Mouse (Mus musculus) urinary bladder, postnatal 25 days (tissue): ENCODE results near the gene Boc.
"Not testable (repeated sequence)": the region's sequence is repeated elsewhere in the genome, so short reads cannot be mapped to it uniquely, and the experiment has no call there.

Source experiments
- DNase-seq: peaks from one replicate; pipeline ENCODE4 v3.0.0; 2022; ENCODE audit warnings: low spot score

Boc gene

GRCm38 (mm10) chr16:44491051-44491450 is 67.6 kb downstream of the Boc start:
- no peak for DNase-seq

GRCm38 (mm10) chr16:44487194-44487593 is 71.5 kb downstream of the Boc start:
- no peak for DNase-seq

GRCm38 (mm10) chr16:44486612-44487011 is 72.1 kb downstream of the Boc start:
- DNase-seq, result no peak

GRCm38 (mm10) chr16:44485691-44486090 is 73.0 kb downstream of the Boc start:
- DNase-seq, result no peak

GRCm38 (mm10) chr16:44484831-44485230 is 73.9 kb downstream of the Boc start:
- no peak for DNase-seq

DNA sequence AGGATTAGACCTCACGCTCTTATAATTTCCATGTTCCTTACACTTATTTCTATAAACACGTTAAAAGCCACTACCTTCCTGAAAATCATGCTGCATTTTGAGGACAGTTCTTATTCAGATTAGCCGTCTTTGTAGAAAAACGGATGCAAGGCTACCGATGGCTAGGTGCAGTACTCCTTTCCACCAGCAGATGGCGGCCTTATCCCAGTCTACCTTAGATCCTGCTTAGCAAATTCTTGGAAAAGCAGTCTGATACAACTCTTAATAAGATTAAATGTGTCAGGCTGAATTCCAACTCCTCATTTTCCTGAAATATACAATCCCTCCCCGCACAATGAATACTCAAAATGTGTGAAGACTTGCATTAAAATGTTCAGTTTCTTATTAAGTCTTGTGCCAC is 74.6 kb downstream of the Boc start:
- peak; percentile 81 for DNase-seq

DNA sequence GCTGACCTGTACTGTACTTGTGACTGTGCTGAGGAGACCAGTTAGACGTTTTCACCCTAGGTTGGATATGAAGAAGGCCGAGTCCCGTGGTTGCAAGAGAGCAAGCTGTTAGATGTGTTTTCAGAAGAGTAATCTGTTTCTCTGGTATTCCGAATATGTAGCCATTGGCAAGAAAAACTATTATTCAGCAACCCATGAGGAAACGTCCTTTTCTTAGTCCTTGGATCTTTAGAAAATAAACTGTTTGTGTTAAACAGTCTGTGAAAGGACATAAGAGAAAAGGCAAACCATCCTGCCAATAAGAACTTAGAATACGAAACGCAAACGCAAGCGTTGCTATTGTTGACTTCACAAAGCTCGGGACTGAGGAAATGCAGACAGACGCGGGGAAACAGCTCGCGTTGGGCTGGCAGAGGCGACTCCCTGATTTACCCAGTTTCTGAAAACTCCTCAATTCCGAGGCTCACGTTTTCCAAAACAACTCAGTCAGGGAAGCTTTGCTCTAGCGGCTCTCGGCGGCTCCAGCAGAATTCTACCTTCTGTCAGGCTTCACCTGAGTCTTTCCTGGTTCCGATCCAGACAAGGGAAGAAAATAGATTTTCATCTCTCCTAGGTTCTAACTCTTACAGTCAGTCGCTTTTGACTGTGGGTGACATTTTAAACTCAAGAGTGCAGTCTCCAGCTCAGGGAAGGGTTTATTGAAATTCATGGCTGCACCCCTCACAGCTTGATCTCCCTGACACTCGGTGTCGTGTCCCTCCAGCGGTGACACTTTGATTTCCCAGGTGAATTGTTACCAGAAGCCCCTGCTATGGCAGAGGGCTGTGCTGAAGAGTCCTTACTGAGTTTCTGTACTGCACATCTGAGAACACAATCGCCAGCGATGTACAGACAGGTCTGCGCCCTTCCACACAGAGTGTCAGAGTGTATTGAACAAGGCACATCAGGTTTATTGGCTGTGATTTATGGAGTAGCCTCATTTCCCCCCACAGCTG is 76.8 kb downstream of the Boc start:
- no peak for DNase-seq

DNA sequence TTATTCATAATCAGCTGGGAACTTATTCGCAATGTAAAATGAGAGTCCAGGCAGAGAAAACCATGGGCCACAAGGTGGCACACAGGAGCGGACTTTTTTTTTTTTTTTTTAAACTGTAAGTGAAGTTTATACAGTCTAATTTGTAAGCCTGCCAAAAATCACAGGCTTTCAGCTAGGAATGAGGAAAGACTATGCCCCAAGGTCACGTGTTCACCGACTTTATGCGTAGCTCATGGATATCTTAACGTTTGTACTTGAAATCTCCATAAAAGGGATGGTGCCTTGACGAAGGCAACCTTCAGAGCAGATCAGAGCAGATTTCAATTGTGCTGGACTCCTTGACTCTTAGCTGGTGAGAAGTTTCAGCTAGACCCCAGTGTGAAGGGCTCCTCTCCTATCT is 78.1 kb downstream of the Boc start:
- no peak for DNase-seq

- no peak for DNase-seq
These were observed 78.8 kb downstream of the Boc start for GRCm38 (mm10) chr16:44479852-44480251.

GRCm38 (mm10) chr16:44478767-44479166 is 79.9 kb downstream of the Boc start:
- DNase-seq, result no peak

DNA sequence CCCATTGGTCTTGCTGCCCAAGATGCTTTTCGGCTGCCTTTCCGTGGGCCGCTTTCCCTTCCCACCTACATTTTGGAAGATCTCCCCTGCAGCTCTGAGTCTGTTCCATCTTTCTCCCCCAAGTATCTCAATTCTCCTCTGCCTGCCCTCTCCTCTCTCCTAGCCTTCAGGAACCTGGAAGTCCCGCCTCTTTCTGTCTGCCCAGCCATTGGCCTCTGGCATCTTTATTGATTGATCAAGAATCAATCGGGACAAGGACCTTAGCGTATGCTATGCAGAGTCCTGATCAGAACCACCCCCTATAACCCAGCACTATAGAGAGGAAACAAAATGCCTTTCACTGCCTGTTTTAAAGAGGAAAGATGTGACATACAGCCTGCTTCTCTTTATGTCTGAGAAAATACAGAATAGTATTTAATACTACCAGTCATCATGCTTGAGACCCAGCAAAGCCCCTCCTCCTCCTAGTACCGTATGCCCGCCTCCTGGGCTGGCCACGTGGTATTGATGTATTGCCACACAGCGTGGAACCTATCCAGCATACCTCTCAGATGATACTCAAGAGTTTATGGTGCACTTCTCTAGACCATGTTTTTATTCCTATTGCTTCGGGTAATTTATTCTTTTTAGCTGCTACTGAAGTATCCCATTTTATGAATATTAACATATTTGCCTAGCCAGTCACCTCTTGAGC is 82.9 kb downstream of the Boc start:
- DNase-seq, result no peak

DNA sequence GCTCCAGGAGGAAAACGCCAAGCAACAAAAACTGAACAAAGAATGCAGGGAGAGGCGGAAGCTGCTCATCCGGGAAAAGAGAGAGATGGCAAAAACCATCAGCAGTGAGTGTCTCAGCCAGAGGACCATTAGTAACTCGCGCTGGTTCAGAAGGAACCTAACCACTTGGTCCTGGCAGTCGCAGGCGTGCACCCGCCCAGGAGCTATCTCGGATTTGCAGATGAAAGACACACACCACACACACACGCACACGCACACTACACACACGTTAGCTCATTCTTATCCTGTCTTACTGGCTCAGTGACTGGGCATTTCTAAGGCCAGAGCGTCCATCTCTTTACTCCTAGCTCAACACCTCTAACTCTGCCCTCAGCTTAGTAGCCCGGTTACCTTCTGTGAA is 83.4 kb downstream of the Boc start:
- no peak for DNase-seq

GRCm38 (mm10) chr16:44460922-44461321 is 97.8 kb downstream of the Boc start:
- DNase-seq, result no peak

GRCm38 (mm10) chr16:44458826-44459225 is 99.9 kb downstream of the Boc start:
- no peak for DNase-seq

GRCm38 (mm10) chr16:44457858-44458257 is 100.8 kb downstream of the Boc start:
- no peak for DNase-seq

DNA sequence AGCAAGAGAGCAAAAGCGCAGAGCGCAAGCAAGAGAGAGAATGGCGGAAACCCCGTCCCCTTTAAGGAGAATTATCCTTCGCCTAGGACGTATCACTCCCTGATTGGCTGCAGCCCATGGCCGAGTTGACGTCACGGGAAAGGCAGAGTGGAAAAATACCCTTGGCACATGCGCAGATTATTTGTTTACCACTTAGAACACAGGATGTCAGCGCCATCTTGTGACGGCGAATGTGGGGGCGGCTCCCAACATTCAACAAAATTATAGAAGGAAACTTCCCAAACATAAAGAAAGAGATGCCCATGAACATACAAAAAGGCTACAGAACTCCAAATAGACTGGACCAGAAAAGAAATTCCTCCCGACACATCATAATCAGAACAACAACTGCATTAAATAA is 116.8 kb downstream of the Boc start:
- not testable (repeated sequence) for DNase-seq

GRCm38 (mm10) chr16:44435481-44435880 is 123.2 kb downstream of the Boc start:
- no peak for DNase-seq
